Mouse (Mus musculus): Measurements from ENCODE around the gene Pnliprp1.

Pnliprp1 gene

GRCm38 (mm10) chr19:58781566-58781965 lies 52.9 kb downstream of the Pnliprp1 start:
- no peak for DNase-seq (ENCODE audit: low read depth)

GRCm38 (mm10) chr19:58783938-58784337 lies 55.3 kb downstream of the Pnliprp1 start:
- no peak for DNase-seq (ENCODE audit: low read depth)

GRCm38 (mm10) chr19:58789194-58789593 lies 60.5 kb downstream of the Pnliprp1 start:
- no peak for DNase-seq (ENCODE audit: low read depth)
